Comparison of ENCODE assay signal across 8 mouse cellular contexts in the genomic region with DNA sequence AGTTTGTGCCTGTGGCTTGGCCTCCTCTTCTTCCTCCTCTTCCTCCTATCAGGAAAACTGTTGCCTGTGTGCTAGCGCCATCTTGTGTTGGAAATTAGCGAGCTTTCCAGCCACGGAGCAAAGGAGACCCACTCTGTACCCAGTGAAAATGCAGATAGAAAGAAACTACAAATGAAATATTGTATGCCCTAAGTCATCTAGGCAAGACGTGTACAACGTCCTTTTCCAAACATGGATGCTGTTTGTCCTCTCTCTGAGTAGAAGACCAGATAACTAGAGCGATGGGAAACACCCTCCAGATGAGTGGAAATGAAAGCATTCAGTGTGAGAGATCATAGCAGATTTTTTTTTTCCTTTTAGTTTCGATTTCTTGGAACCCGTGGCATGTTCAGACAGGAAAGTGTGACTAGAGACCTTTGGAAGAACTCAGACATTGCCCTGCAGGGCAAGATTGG. TPM values are rescaled to one million over a fixed set of nuclear protein-coding genes. Genes with fewer than 3 reads are reported as not detected.
DNase-seq lines count a peak whose midpoint lies in the region; ATAC-seq and TF ChIP-seq lines count a peak whose summit lies in the region.

Gene Parp11, plus strand, starts transcription at position 405 of the 455 bp plus-strand sequence.

- H3K36me3 ChIP-seq in embryonic facial prominence, embryonic 14.5 days (ENCODE audit: control insufficient read depth, insufficient read depth, low read length) = no peaks in the 10 kb centered on the region
- no peaks in the 10 kb centered on the region for H3K36me3 ChIP-seq in heart, embryonic 11.5 days (ENCODE audit: control insufficient read depth, insufficient read depth, low read length)
- H3K36me3 ChIP-seq in kidney, embryonic 16.5 days (ENCODE audit: insufficient read depth, low read length) = no peaks in the 10 kb centered on the region
- no peaks in the 10 kb centered on the region for H3K36me3 ChIP-seq in liver, adult 2 months (ENCODE audit: control insufficient read depth, insufficient read depth, low read length)
- H3K36me3 ChIP-seq in myocyte (ENCODE audit: control insufficient read depth, insufficient read depth) = no peaks in the 10 kb centered on the region

- H3K9me3 ChIP-seq in embryonic facial prominence, embryonic 14.5 days (ENCODE audit: control insufficient read depth, low read length) = no peaks in the 10 kb centered on the region
- no peaks in the 10 kb centered on the region for H3K9me3 ChIP-seq in heart, embryonic 11.5 days (replicated peaks; ENCODE audit: control insufficient read depth, low read length)
- no peaks in the 10 kb centered on the region for H3K9me3 ChIP-seq in kidney, embryonic 16.5 days (ENCODE audit: low read length)

- H3ac ChIP-seq in myocyte (ENCODE audit: control insufficient read depth, insufficient read length) = no peak within 1 kb of the TSS

- peak; percentile 62 for DNase-seq in A20 (ENCODE audit: low read depth, low spot score)
- peak; percentile 56 for DNase-seq in adrenal gland, postnatal 25 days
- peak; percentile 48 for DNase-seq in embryonic facial prominence, embryonic 14.5 days (ENCODE audit: low spot score)
- DNase-seq in liver, adult 2 months (ENCODE audit: extremely low read depth, low read depth, low spot score) = peak; percentile 50
- peak; percentile 82 to 88 for DNase-seq in spleen, postnatal 4 days (ENCODE audit: low spot score in 2 of 2)

- H3K4me2 ChIP-seq in embryonic facial prominence, embryonic 14.5 days (ENCODE audit: low read depth, low read length) = peak within 1 kb of the TSS; percentile 39
- H3K4me2 ChIP-seq in heart, embryonic 11.5 days = peak within 1 kb of the TSS; percentile 32; the same call in 1 of the 2 replicates
- peak within 1 kb of the TSS; percentile 36; the same call in 1 of the 2 replicates for H3K4me2 ChIP-seq in kidney, embryonic 16.5 days (replicated peaks; ENCODE audit: low read depth, low read length)
- peak within 1 kb of the TSS; percentile 67 for H3K4me2 ChIP-seq in myocyte (ENCODE audit: low read depth)

- WGBS in embryonic facial prominence, embryonic 14.5 days = 18% methylated on average over 8 of the region's 8 CpGs
- WGBS in heart, embryonic 11.5 days (ENCODE audit: insufficient replicate concordance) = 15% methylated on average over 8 of the region's 8 CpGs
- WGBS in kidney, embryonic 16.5 days = 14% methylated on average over 8 of the region's 8 CpGs
- 6% methylated on average over 8 of the region's 8 CpGs for WGBS in liver, adult 2 months

- H3K27me3 ChIP-seq in embryonic facial prominence, embryonic 14.5 days (replicated peaks; ENCODE audit: control insufficient read depth, insufficient read depth, low read length) = no peaks in the 10 kb centered on the region
- H3K27me3 ChIP-seq in heart, embryonic 11.5 days (ENCODE audit: control insufficient read depth, insufficient read depth, low read length) = peaks cover 5% of the 10 kb centered on the region
- 0 out of 2 replicates have a peak, but pooled peaks cover 5% of the 10 kb centered on the region for H3K27me3 ChIP-seq in kidney, embryonic 16.5 days (ENCODE audit: insufficient read depth, low read length)
- H3K27me3 ChIP-seq in liver, adult 2 months (ENCODE audit: control insufficient read depth, insufficient read depth, low read length) = no peaks in the 10 kb centered on the region
- peaks cover 38% of the 10 kb centered on the region for H3K27me3 ChIP-seq in myocyte (ENCODE audit: control insufficient read depth, insufficient read depth, insufficient read length)

- no peak for TF ChIP-seq POLR2A in liver, adult 2 months (IDR thresholded peaks at IDR 0.05; ENCODE audit: extremely low read depth, insufficient read depth, low read length)
- no peak for TF ChIP-seq POLR2A in myocyte (IDR thresholded peaks at IDR 0.05; ENCODE audit: insufficient read length, low read depth)

- TF ChIP-seq CTCF in liver, adult 2 months (IDR thresholded peaks at IDR 0.05; ENCODE audit: low read depth, low read length) = peak; percentile 68; the same call in 1 of the 2 replicates

- no peaks in the 10 kb centered on the region for H3K79me2 ChIP-seq in liver, adult 2 months (ENCODE audit: control insufficient read depth, insufficient read depth, low read length)
- H3K79me2 ChIP-seq in myocyte (ENCODE audit: control insufficient read depth, insufficient read depth) = no peaks in the 10 kb centered on the region

- H3K4me3 ChIP-seq in embryonic facial prominence, embryonic 14.5 days (ENCODE audit: low read depth, low read length) = no peak within 1 kb of the TSS
- H3K4me3 ChIP-seq in heart, embryonic 11.5 days (ENCODE audit: low read depth, low read length) = no peak within 1 kb of the TSS
- H3K4me3 ChIP-seq in kidney, embryonic 16.5 days (ENCODE audit: low read length) = peak within 1 kb of the TSS; percentile 6; the same call in 1 of the 2 replicates
- H3K4me3 ChIP-seq in liver, adult 2 months (ENCODE audit: insufficient read depth, low read depth, low read length) = peak within 1 kb of the TSS; percentile 56
- H3K4me3 ChIP-seq in myocyte = peak within 1 kb of the TSS; percentile 4

- ATAC-seq in embryonic facial prominence, embryonic 14.5 days (ENCODE audit: low read depth) = 0 out of 2 replicates have a peak, but pooled peaks have one; percentile 57
- no peak for ATAC-seq in heart, embryonic 11.5 days (replicated peaks; ENCODE audit: insufficient number of reproducible peaks, low FRiP score, low TSS enrichment)
- ATAC-seq in kidney, embryonic 16.5 days (ENCODE audit: low FRiP score, low TSS enrichment) = no peak

- H3K27ac ChIP-seq in embryonic facial prominence, embryonic 14.5 days (replicated peaks; ENCODE audit: low read depth, low read length) = no peak within 1 kb of the TSS
- H3K27ac ChIP-seq in heart, embryonic 11.5 days (ENCODE audit: low read depth, low read length) = no peak within 1 kb of the TSS
- H3K27ac ChIP-seq in kidney, embryonic 16.5 days (ENCODE audit: low read length) = no peak within 1 kb of the TSS
- H3K27ac ChIP-seq in liver, adult 2 months (replicated peaks; ENCODE audit: insufficient read depth, low read depth, low read length) = no peak within 1 kb of the TSS

- H3K9ac ChIP-seq in embryonic facial prominence, embryonic 14.5 days (ENCODE audit: low read depth, low read length) = no peak within 1 kb of the TSS
- no peak within 1 kb of the TSS for H3K9ac ChIP-seq in heart, embryonic 11.5 days (ENCODE audit: low read depth, low read length)
- 0 out of 2 replicates have a peak within 1 kb of the TSS, but pooled peaks have one; percentile 41 for H3K9ac ChIP-seq in kidney, embryonic 16.5 days (replicated peaks; ENCODE audit: low read length)
- peak within 1 kb of the TSS; percentile 34 for H3K9ac ChIP-seq in liver, adult 2 months (ENCODE audit: low read depth, low read length)

- no peaks in the 10 kb centered on the region for H3K4me1 ChIP-seq in embryonic facial prominence, embryonic 14.5 days (ENCODE audit: control insufficient read depth, insufficient read depth, low read length)
- H3K4me1 ChIP-seq in heart, embryonic 11.5 days (ENCODE audit: control insufficient read depth, insufficient read depth, low read length) = no peaks in the 10 kb centered on the region
- no peaks in the 10 kb centered on the region for H3K4me1 ChIP-seq in kidney, embryonic 16.5 days (ENCODE audit: insufficient read depth, low read length)
- H3K4me1 ChIP-seq in liver, adult 2 months (ENCODE audit: control insufficient read depth, insufficient read depth, low read length) = peaks cover 5% of the 10 kb centered on the region

TF ChIP-seq in myocyte, 11 proteins besides CTCF, POLR2A, EP300 and RAD21:
- TF ChIP-seq USF1 (IDR thresholded peaks at IDR 0.05; ENCODE audit: low read depth) = no peak
- no peak for TF ChIP-seq TCF3 (IDR thresholded peaks at IDR 0.05; ENCODE audit: insufficient read length, low read depth)

RNA-seq across cellular contexts. Expression of gene Parp11, which starts in this region (rescaled TPM):
- total RNA-seq in adrenal gland, postnatal 25 days (2021) = 18.8 and 28.1 TPM in 2 replicates
- polyA plus RNA-seq in embryonic facial prominence, embryonic 14.5 days (2014; fragmentation: Nextera tagmentation; extraction: Ambion mirVana) = 26.9 and 28.4 TPM in 2 replicates
- polyA plus RNA-seq in heart, embryonic 11.5 days (2014; fragmentation: Nextera tagmentation; extraction: Ambion mirVana) = 19.9 and 23.6 TPM in 2 replicates
- polyA plus RNA-seq in kidney, embryonic 16.5 days (2015; fragmentation: Nextera tagmentation; extraction: Ambion mirVana) = 23.9 and 25.6 TPM in 2 replicates
- total RNA-seq in liver, adult 2 months (2014; rRNA removed) = 7.5 and 9.4 TPM in 2 replicates
- 3.3 and 3.5 TPM in 2 replicates for polyA plus RNA-seq in liver, adult 2 months (2012; rRNA removed)
- 4.3 TPM for polyA plus RNA-seq in myocyte (2012; fragmentation: generic; extraction: Trizol)

Comparison
In these comparisons a context has a peak if more than half of its experiments do, and no peak if none do; other contexts are left out.
1. H3K4me3 ChIP-seq: peak in kidney, embryonic 16.5 days (single experiment), liver, adult 2 months (single experiment) and myocyte (single experiment); none in embryonic facial prominence, embryonic 14.5 days (single experiment) and heart, embryonic 11.5 days (single experiment).
2. H3K9ac ChIP-seq: peak in kidney, embryonic 16.5 days (single experiment) and liver, adult 2 months (single experiment); none in embryonic facial prominence, embryonic 14.5 days (single experiment) and heart, embryonic 11.5 days (single experiment).
3. Peak in every context shown above with its lines, with median percentiles within 50 percentile points of each other: DNase-seq and H3K4me2 ChIP-seq.